Mouse (Mus musculus) heart, adult 2 months (tissue): ENCODE data around the gene Dgkh. TPM values are rescaled to one million over a fixed set of nuclear protein-coding genes. Genes with fewer than 3 reads are reported as not detected.

Experiments
- DNase-seq, 2 experiments: peaks; one replicate each; pipeline ENCODE4 v3.0.0; 2021
- H3K27ac ChIP-seq: fragments of 200-600 bp; 2 replicates; pipeline ENCODE4 v1.8.1; 2022
- H3K27me3 ChIP-seq: fragments of 200-500 bp; 2 replicates; pipeline ENCODE4 v1.6.1; 2012; ENCODE audit warnings: mild to moderate bottlenecking, low read length, inconsistent platforms, mixed read lengths; ENCODE audit not compliant: control insufficient read depth, insufficient read depth
- H3K36me3 ChIP-seq: fragments of 200-500 bp; 2 replicates; pipeline ENCODE4 v1.6.1; 2012; ENCODE audit warnings: low read length, inconsistent platforms; ENCODE audit not compliant: control insufficient read depth, insufficient read depth
- H3K4me1 ChIP-seq: fragments of 200-500 bp; 2 replicates; pipeline ENCODE4 v1.6.1; 2011; ENCODE audit warnings: low read length; ENCODE audit not compliant: control insufficient read depth, insufficient read depth
- H3K4me3 ChIP-seq: fragments of 200-600 bp; 2 replicates; pipeline ENCODE4 v1.8.1; 2022
- H3K79me2 ChIP-seq: fragments of 200-500 bp; replicated peaks from 2 replicates; pipeline ENCODE4 v1.6.1; 2012; ENCODE audit warnings: mild to moderate bottlenecking, inconsistent platforms, low read length, moderate library complexity, mixed read lengths; ENCODE audit not compliant: control insufficient read depth, insufficient read depth
- H3K9ac ChIP-seq: fragments of 200-500 bp; 2 replicates; pipeline ENCODE4 v1.6.1; 2012; ENCODE audit warnings: low read depth, mild to moderate bottlenecking, control low read depth, inconsistent platforms, low read length, mixed read lengths
- CTCF ChIP-seq: fragments of 200-600 bp; IDR thresholded peaks from 2 replicates; pipeline ENCODE4 v1.8.1; 2022; ENCODE audit warnings: antibody characterized with exemption, mild to moderate bottlenecking, moderate library complexity
- EP300 ChIP-seq: fragments of 200-500 bp; IDR thresholded peaks from 2 replicates; pipeline ENCODE4 v1.6.1; 2011; ENCODE audit warnings: low read depth, low read length, control low read depth; ENCODE audit not compliant: insufficient read depth
- POLR2A ChIP-seq: fragments of 200-500 bp; IDR thresholded peaks from 2 replicates; pipeline ENCODE4 v1.6.1; 2011; ENCODE audit warnings: mild to moderate bottlenecking, low read depth, low read length, control low read depth; ENCODE audit not compliant: insufficient read depth
- WGBS: fragments of 180-500 bp; shearing (Covaris S2); methylation state at CpG from one replicate; pipeline ENCODE4 v1.1.7; 2018; 5-methylcytosine and 5-hydroxymethylcytosine counted together
- intact Hi-C: fragments of 180-260 bp; cut with DNase I; formaldehyde crosslinking; loops from one replicate; pipeline ENCODE4 v1.15.1; 2025
- polyA plus RNA-seq: library from polyadenylated mRNA; depleted of rRNA; stranded (reverse); fragments of >200 nt; gene quantifications from 2 replicates; pipeline ENCODE4 v1.2.3, GENCODE M21; 2012
- total RNA-seq, 2 experiments: library from RNA; stranded (reverse); gene quantifications; 2 replicates each; pipeline ENCODE4 v1.2.3; 2021

Dgkh gene
- total and polyA plus RNA-seq, 3 experiments = 1.1 to 6.3 (median 6.2) TPM

GRCm38 (mm10) chr14:78649525-78650274 lies 82.9 kb downstream of the Dgkh start:
- H3K27me3 ChIP-seq = no peaks in the 10 kb centered on the region
- DNase-seq = no peak
- no peaks in the 10 kb centered on the region for H3K79me2 ChIP-seq
- H3K9ac ChIP-seq = no peak overlapping the region
- intact Hi-C loops = no loop called here
- no peaks in the 10 kb centered on the region for H3K4me1 ChIP-seq
- TF ChIP-seq EP300 (no peak), CTCF (no peak), POLR2A (no peak)
- H3K36me3 ChIP-seq = no peaks in the 10 kb centered on the region
- no peak overlapping the region for H3K27ac ChIP-seq
- WGBS = 86% methylated on average over 21 of the region's 21 CpGs
- H3K4me3 ChIP-seq = no peak overlapping the region

- no peak for DNase-seq
- 71% methylated on average over 3 of the region's 3 CpGs for WGBS
- Histone ChIP-seq H3K9ac (no peak overlapping the region), H3K4me1 (no peaks in the 10 kb centered on the region), H3K36me3 (no peaks in the 10 kb centered on the region), H3K4me3 (no peak overlapping the region), H3K27me3 (no peaks in the 10 kb centered on the region), H3K79me2 (no peaks in the 10 kb centered on the region), H3K27ac (no peak overlapping the region)
- TF ChIP-seq CTCF (no peak), EP300 (no peak), POLR2A (no peak)
- intact Hi-C loops = no loop called here
Measured at GRCm38 (mm10) chr14:78645622-78646021, 87.0 kb downstream of the Dgkh start.

- intact Hi-C loops = no loop called here
- WGBS = 61% methylated on average over 7 of the region's 7 CpGs
- no peak overlapping the region for H3K27ac ChIP-seq
- TF ChIP-seq CTCF (no peak), POLR2A (no peak), EP300 (no peak)
- H3K4me3 ChIP-seq = no peak overlapping the region
- no peaks in the 10 kb centered on the region for H3K4me1 ChIP-seq
- no peaks in the 10 kb centered on the region for H3K27me3 ChIP-seq
- H3K9ac ChIP-seq = no peak overlapping the region
- DNase-seq = no peak
- H3K79me2 ChIP-seq = no peaks in the 10 kb centered on the region
- no peaks in the 10 kb centered on the region for H3K36me3 ChIP-seq
Measured at GRCm38 (mm10) chr14:78641314-78641713, 91.3 kb downstream of the Dgkh start.

- intact Hi-C loops = no loop called here
- WGBS = 51% methylated on average over 5 of the region's 5 CpGs
- Histone ChIP-seq H3K36me3 (no peaks in the 10 kb centered on the region), H3K27me3 (no peaks in the 10 kb centered on the region), H3K9ac (no peak overlapping the region), H3K4me1 (no peaks in the 10 kb centered on the region), H3K27ac (no peak overlapping the region), H3K79me2 (no peaks in the 10 kb centered on the region), H3K4me3 (no peak overlapping the region)
- no peak for DNase-seq
- TF ChIP-seq EP300 (no peak), POLR2A (no peak), CTCF (no peak)
Measured at GRCm38 (mm10) chr14:78639691-78640090, 92.9 kb downstream of the Dgkh start.

- no peaks in the 10 kb centered on the region for H3K36me3 ChIP-seq
- no peak overlapping the region for H3K4me3 ChIP-seq
- DNase-seq = no peak
- no peak overlapping the region for H3K27ac ChIP-seq
- no peak overlapping the region for H3K9ac ChIP-seq
- intact Hi-C loops = no loop called here
- H3K27me3 ChIP-seq = no peaks in the 10 kb centered on the region
- TF ChIP-seq CTCF (no peak), EP300 (no peak), POLR2A (no peak)
- H3K79me2 ChIP-seq = no peaks in the 10 kb centered on the region; the same call in 1 of the 2 replicates
- H3K4me1 ChIP-seq = no peaks in the 10 kb centered on the region
- WGBS = 79% methylated on average over 14 of the region's 14 CpGs
Measured at GRCm38 (mm10) chr14:78635612-78636400, 96.8 kb downstream of the Dgkh start.

GRCm38 (mm10) chr14:78632747-78633146 lies 99.8 kb downstream of the Dgkh start:
- Histone ChIP-seq H3K27ac (no peak overlapping the region), H3K36me3 (no peaks in the 10 kb centered on the region), H3K9ac (no peak overlapping the region), H3K4me3 (no peak overlapping the region), H3K27me3 (no peaks in the 10 kb centered on the region), H3K4me1 (no peaks in the 10 kb centered on the region), H3K79me2 (no peaks in the 10 kb centered on the region; the same call in 1 of the 2 replicates)
- 95% methylated on average over 6 of the region's 6 CpGs for WGBS
- TF ChIP-seq POLR2A = no peak
- TF ChIP-seq CTCF = no peak
- no peak for TF ChIP-seq EP300
- no peak for DNase-seq
- intact Hi-C loops = no loop called here
